Mouse (Mus musculus) left cerebral cortex, adult 2 months (tissue): ENCODE measurements at regions not wholly inside any gene's neighbourhood (a gene's known extent, or its start where the extent isn't known, plus 50 kb on each side); places are given as distances from the start of the nearest gene placed in this dataset.

ENCODE experiments used
- DNase-seq, 2 experiments: peaks; one replicate each; pipeline ENCODE4 v3.0.0; 2021 to 2022; ENCODE audit warnings: low spot score in 2 of 2, mixed read lengths in 1 of 2; ENCODE audit errors: extremely low spot score in 1 of 2
- H3K27ac ChIP-seq: fragments of 200-600 bp; 2 replicates; pipeline ENCODE4 v1.8.1; 2022
- H3K4me3 ChIP-seq: fragments of 200-600 bp; 2 replicates; pipeline ENCODE4 v1.8.1; 2022
- CTCF ChIP-seq: fragments of 200-600 bp; IDR thresholded peaks from 2 replicates; pipeline ENCODE4 v1.8.1; 2022; ENCODE audit warnings: antibody characterized with exemption, mild to moderate bottlenecking, moderate library complexity
- intact Hi-C: fragments of 180-260 bp; cut with DNase I; formaldehyde crosslinking; loops from one replicate; pipeline ENCODE4 v1.15.1; 2025

GRCm38 (mm10) chr15:90125146-90125545 is 99.0 kb upstream of the Alg10b start:
- intact Hi-C loops = no loop called here

GRCm38 (mm10) chr15:90131777-90132176 is 92.3 kb upstream of the Alg10b start:
- peak overlapping the region; percentile 47; the same call in 1 of the 2 replicates for H3K27ac ChIP-seq
- TF ChIP-seq CTCF = no peak
- intact Hi-C loops = no loop called here
- no peak overlapping the region for H3K4me3 ChIP-seq
- peak in 1 of 2 experiments; percentile 15 for DNase-seq

More at GRCm38 (mm10) chr15:90125146-90125545, 99.0 kb upstream of the Alg10b start:
- DNase-seq = no peak
- TF ChIP-seq CTCF = no peak
- Histone ChIP-seq H3K27ac (no peak overlapping the region), H3K4me3 (no peak overlapping the region)

- TF ChIP-seq CTCF = no peak
- intact Hi-C loops = no loop called here
These were observed 83.1 kb upstream of the Alg10b start for GRCm38 (mm10) chr15:90140966-90141365.

GRCm38 (mm10) chr15:90148663-90149062 is 75.4 kb upstream of the Alg10b start:
- no peak overlapping the region for H3K4me3 ChIP-seq
- no peak for TF ChIP-seq CTCF
- no peak for DNase-seq
- no peak overlapping the region for H3K27ac ChIP-seq
- intact Hi-C loops = no loop called here

More at GRCm38 (mm10) chr15:90140966-90141365, 83.1 kb upstream of the Alg10b start:
- H3K4me3 ChIP-seq = no peak overlapping the region
- no peak overlapping the region for H3K27ac ChIP-seq
- DNase-seq = no peak

- intact Hi-C loops = no loop called here
- peak; percentile 11 to 17 for DNase-seq
- Histone ChIP-seq H3K27ac (peak overlapping the region; percentile 91), H3K4me3 (no peak overlapping the region)
- no peak for TF ChIP-seq CTCF
These were observed 70.1 kb upstream of the Alg10b start for GRCm38 (mm10) chr15:90153821-90154560.
